Mouse (Mus musculus) adrenal gland, postnatal 10 days (tissue): Measurements from ENCODE around the gene Smok2a. TPM values are rescaled to one million over a fixed set of nuclear protein-coding genes. Genes with fewer than 3 reads are reported as not detected.
"Not testable (repeated sequence)": the region's sequence is repeated elsewhere in the genome, so short reads cannot be mapped to it uniquely, and the experiment has no call there.

Source experiments
- DNase-seq: peaks from one replicate; pipeline ENCODE4 v3.0.0; 2021; ENCODE audit warnings: mixed read lengths
- total RNA-seq, 2 experiments: library from RNA; stranded (reverse); gene quantifications; 2 replicates each; pipeline ENCODE4 v1.2.3; 2021

Smok2a gene
- total RNA-seq, 2 experiments from 2014 or later, result not detected

- no peak for DNase-seq
These were observed 6.8 kb upstream of the Smok2a start for GRCm38 (mm10) chr17:13214169-13214568.

DNA sequence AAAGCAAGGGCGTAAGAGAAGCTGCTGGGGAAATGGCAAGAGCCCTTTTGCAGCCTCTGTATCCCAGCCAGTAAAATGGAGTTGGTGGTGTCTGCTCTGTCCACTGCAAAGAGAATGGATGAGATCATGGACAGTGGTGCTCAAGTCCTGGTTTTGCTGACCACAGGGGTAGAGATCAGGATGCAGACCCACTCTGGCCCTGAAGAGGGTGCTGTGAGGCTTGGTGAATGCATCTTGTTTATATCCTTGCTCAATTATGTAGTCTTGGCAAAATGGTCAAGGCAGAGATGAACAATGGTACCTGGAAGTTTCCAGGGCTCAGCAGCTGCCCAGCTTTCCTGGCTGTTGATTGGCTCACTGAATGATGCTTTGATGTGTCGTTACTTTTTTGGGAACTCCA lies 5.4 kb upstream of the Smok2a start:
- DNase-seq, result no peak

DNA sequence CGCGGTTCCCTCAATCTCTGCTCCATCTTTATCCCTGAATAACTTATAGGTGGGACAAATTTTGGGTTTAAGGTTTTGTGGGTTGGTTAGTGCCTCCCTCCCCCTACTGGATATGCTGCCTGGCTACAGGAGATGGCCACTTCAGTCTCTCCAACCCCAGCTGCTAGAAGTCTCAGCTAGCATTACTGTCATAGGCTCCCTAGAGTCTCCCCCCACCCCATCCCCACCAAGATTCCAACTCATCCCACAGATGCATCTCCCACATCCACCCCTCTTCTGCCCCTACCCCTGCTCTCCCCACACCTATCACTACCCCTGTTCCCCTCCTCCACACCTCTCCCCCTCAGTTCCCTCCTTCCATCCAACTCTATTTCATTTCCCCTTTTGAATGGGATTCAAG lies 933 bp downstream of the Smok2a start:
- not testable (repeated sequence) for DNase-seq

- not testable (repeated sequence) for DNase-seq
These were observed 9.0 kb downstream of the Smok2a start, which contains the start of gene Smok2b for GRCm38 (mm10) chr17:13229957-13230356. TSS of gene Smok2b (plus strand) at chr17:13230257.

GRCm38 (mm10) chr17:13239461-13239860 lies 18.5 kb downstream of the Smok2a start:
- not testable (repeated sequence) for DNase-seq

- DNase-seq, result not testable (repeated sequence)
These were observed 20.1 kb downstream of the Smok2a start for GRCm38 (mm10) chr17:13240807-13241727.

DNA sequence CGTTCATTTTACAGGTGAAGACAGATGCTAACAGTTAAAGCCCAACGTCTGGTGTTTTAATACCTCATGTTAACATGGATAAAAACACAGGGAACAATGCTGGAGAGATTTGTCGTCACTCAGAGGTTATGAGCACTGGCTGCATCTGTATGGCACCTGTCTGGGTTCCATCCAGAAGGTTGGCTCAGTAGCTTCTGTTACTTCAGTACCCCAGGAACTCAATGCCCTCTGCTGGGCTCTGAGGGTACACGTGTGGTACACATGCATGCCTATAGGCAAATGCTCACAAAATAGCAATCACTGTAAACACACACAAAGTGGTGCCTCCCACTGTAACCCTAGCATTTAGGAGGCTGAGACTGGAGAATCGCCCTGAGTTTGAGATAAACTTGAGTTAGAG lies 33.8 kb downstream of the Smok2a start:
- DNase-seq, result not testable (repeated sequence)

Other genes with a start within 250 kb of the Smok2a start
- 10 to 100 TPM; 55.3 to 74.7 TPM for gene Wtap, start 227.0 kb upstream of the Smok2a start, total RNA-seq
- gene Sod2, start 214.3 kb upstream of the Smok2a start, total RNA-seq, result 100 to 1,000 TPM; 750 to 799 TPM
- gene Gpr31b, start 168.9 kb upstream of the Smok2a start, total RNA-seq, result not detected
- gene Tcp10b, start 160.1 kb upstream of the Smok2a start, total RNA-seq, result under 1 TPM; 0.51 to 0.82 TPM
- gene Unc93a, start 89.4 kb upstream of the Smok2a start, total RNA-seq, result under 1 TPM; 0.27 to 0.39 TPM
- gene Smok2b, start 9.1 kb downstream of the Smok2a start, total RNA-seq, result not detected
- gene Tcp10c, start 133.4 kb downstream of the Smok2a start, total RNA-seq, result not detected